10 mouse cellular contexts compared by ENCODE assay signal in genomic region chr13:22033741-22034442, GRCm38 (mm10). TPM values are rescaled to one million over a fixed set of nuclear protein-coding genes. Genes with fewer than 3 reads are reported as not detected.
DNase-seq lines count a peak whose midpoint lies in the region; ATAC-seq and TF ChIP-seq lines count a peak whose summit lies in the region.
"Had no signal": no experiment of that assay in that cellular context is flagged by ENCODE, and none has a peak within 500 bp of the region (broad histone marks: within the 10 kb centered on the region; RNA-seq: fewer than 3 reads in every experiment).

No protein-coding gene starts in this region.

- TF ChIP-seq CTCF in lung, embryonic 14.5 days (IDR thresholded peaks at IDR 0.05; ENCODE audit: low read depth), result no peak
- no peak for TF ChIP-seq CTCF in lung, postnatal 0 days (IDR thresholded peaks at IDR 0.05)

- DNase-seq in lung, embryonic 14.5 days, result peak; percentile 58
- DNase-seq in lung, postnatal 0 days (ENCODE audit: low spot score), result no peak
- DNase-seq in embryo, embryonic 10 days (ENCODE audit: low spot score), result peak; percentile 32
- DNase-seq in hindbrain, embryonic 14.5 days (ENCODE audit: low spot score), result no peak
- DNase-seq in midbrain, embryonic 14.5 days, result no peak
- DNase-seq in cerebellum, postnatal 10 days, result no peak
- no peak for DNase-seq in urinary bladder, postnatal 4 days (ENCODE audit: low spot score in 2 of 2)
- DNase-seq in urinary bladder, adult 2 months (ENCODE audit: low spot score), result no peak
- DNase-seq: adrenal gland, adult 2 months; thymus, postnatal 4 days had no signal

- peak overlapping the region; percentile 97 for H3K27ac ChIP-seq in lung, embryonic 14.5 days (ENCODE audit: low read depth)
- no peak overlapping the region for H3K27ac ChIP-seq in lung, postnatal 0 days (ENCODE audit: low read length)
- H3K27ac ChIP-seq in hindbrain, embryonic 14.5 days, result no peak overlapping the region
- no peak overlapping the region for H3K27ac ChIP-seq in midbrain, embryonic 14.5 days (replicated peaks; ENCODE audit: low read depth, low read length)

- no peaks in the 10 kb centered on the region for H3K27me3 ChIP-seq in lung, embryonic 14.5 days (ENCODE audit: insufficient read depth, low read length)
- H3K27me3 ChIP-seq in lung, postnatal 0 days (replicated peaks; ENCODE audit: insufficient read depth, low read length), result no peaks in the 10 kb centered on the region
- no peaks in the 10 kb centered on the region for H3K27me3 ChIP-seq in hindbrain, embryonic 14.5 days (ENCODE audit: control insufficient read depth, insufficient read depth, low read length)
- no peaks in the 10 kb centered on the region for H3K27me3 ChIP-seq in midbrain, embryonic 14.5 days (ENCODE audit: control insufficient read depth, insufficient read depth, low read length)

- peak overlapping the region; percentile 47 for H3K4me3 ChIP-seq in lung, embryonic 14.5 days (ENCODE audit: low read depth, low read length)
- H3K4me3 ChIP-seq in lung, postnatal 0 days (ENCODE audit: low read depth, low read length), result no peak overlapping the region
- 0 out of 2 replicates have a peak overlapping the region, but pooled peaks have one; percentile 30 for H3K4me3 ChIP-seq in hindbrain, embryonic 14.5 days (replicated peaks; ENCODE audit: low read length)
- H3K4me3 ChIP-seq in midbrain, embryonic 14.5 days (replicated peaks; ENCODE audit: low read depth, low read length), result no peak overlapping the region

- 37% methylated on average over 5 of the region's 5 CpGs for WGBS in lung, embryonic 14.5 days
- 41% methylated on average over 5 of the region's 5 CpGs for WGBS in lung, postnatal 0 days
- 59% methylated on average over 5 of the region's 5 CpGs for WGBS in hindbrain, embryonic 14.5 days
- 52% methylated on average over 5 of the region's 5 CpGs for WGBS in midbrain, embryonic 14.5 days

- H3K4me1 ChIP-seq in lung, embryonic 14.5 days (ENCODE audit: insufficient read depth), result 0 out of 2 replicates have a peak, but pooled peaks cover 2% of the 10 kb centered on the region
- H3K4me1 ChIP-seq in lung, postnatal 0 days (ENCODE audit: insufficient read depth, low read depth, low read length), result peaks cover 3% of the 10 kb centered on the region; the same call in 1 of the 2 replicates
- peaks cover 14% of the 10 kb centered on the region for H3K4me1 ChIP-seq in hindbrain, embryonic 14.5 days (replicated peaks; ENCODE audit: control insufficient read depth, insufficient read depth, low read length)
- peaks cover 12% of the 10 kb centered on the region for H3K4me1 ChIP-seq in midbrain, embryonic 14.5 days (ENCODE audit: control insufficient read depth, insufficient read depth, low read length)

- no peak for ATAC-seq in lung, embryonic 14.5 days (ENCODE audit: insufficient read depth)
- ATAC-seq in lung, postnatal 0 days, result no peak
- no peak for ATAC-seq in hindbrain, embryonic 14.5 days (ENCODE audit: low FRiP score)
- ATAC-seq in midbrain, embryonic 14.5 days (ENCODE audit: low FRiP score, low TSS enrichment), result no peak

- no peak for TF ChIP-seq EP300 in lung, postnatal 0 days (IDR thresholded peaks at IDR 0.05)

- peak overlapping the region; percentile 82 for H3K4me2 ChIP-seq in lung, embryonic 14.5 days
- H3K4me2 ChIP-seq in lung, postnatal 0 days (replicated peaks; ENCODE audit: low read depth, low read length), result no peak overlapping the region
- peak overlapping the region; percentile 76 for H3K4me2 ChIP-seq in hindbrain, embryonic 14.5 days (replicated peaks)
- peak overlapping the region; percentile 67 for H3K4me2 ChIP-seq in midbrain, embryonic 14.5 days (ENCODE audit: low read length)

- H3K36me3 ChIP-seq in lung, embryonic 14.5 days (ENCODE audit: insufficient read depth), result no peaks in the 10 kb centered on the region
- H3K36me3 ChIP-seq in lung, postnatal 0 days (ENCODE audit: insufficient read depth, low read length), result no peaks in the 10 kb centered on the region
- H3K36me3 ChIP-seq in hindbrain, embryonic 14.5 days (replicated peaks; ENCODE audit: control insufficient read depth, insufficient read depth), result no peaks in the 10 kb centered on the region
- H3K36me3 ChIP-seq in midbrain, embryonic 14.5 days (ENCODE audit: control insufficient read depth, insufficient read depth, low read length), result no peaks in the 10 kb centered on the region

- no peaks in the 10 kb centered on the region for H3K9me3 ChIP-seq in lung, embryonic 14.5 days (ENCODE audit: low read depth, low read length)
- H3K9me3 ChIP-seq in lung, postnatal 0 days (ENCODE audit: low read length), result no peaks in the 10 kb centered on the region
- H3K9me3 ChIP-seq in hindbrain, embryonic 14.5 days (ENCODE audit: control insufficient read depth, low read length), result no peaks in the 10 kb centered on the region
- H3K9me3 ChIP-seq in midbrain, embryonic 14.5 days (ENCODE audit: control insufficient read depth, low read length), result no peaks in the 10 kb centered on the region

- peak overlapping the region; percentile 79 for H3K9ac ChIP-seq in lung, embryonic 14.5 days
- no peak overlapping the region for H3K9ac ChIP-seq in lung, postnatal 0 days (replicated peaks; ENCODE audit: low read depth)
- peak overlapping the region; percentile 37; the same call in 1 of the 2 replicates for H3K9ac ChIP-seq in hindbrain, embryonic 14.5 days
- H3K9ac ChIP-seq in midbrain, embryonic 14.5 days (replicated peaks; ENCODE audit: low read length), result no peak overlapping the region

RNA-seq across cellular contexts. Expression of gene Hist1h2ah, which starts 1.5 kb away (rescaled TPM):
- 21.2 and 21.6 TPM in 2 replicates for polyA plus RNA-seq in lung, embryonic 14.5 days (2014; fragmentation: Nextera tagmentation; extraction: Ambion mirVana)
- 4.2 and 5.2 TPM in 2 replicates for polyA plus RNA-seq in lung, postnatal 0 days (2015; fragmentation: Nextera tagmentation; extraction: Ambion mirVana)
- polyA plus RNA-seq in hindbrain, embryonic 14.5 days (2014; fragmentation: Nextera tagmentation; extraction: Ambion mirVana), result 8.0 TPM in 1 of 2 replicates, not detected in the other
- not detected in 2 replicates for polyA plus RNA-seq in midbrain, embryonic 14.5 days (2014; fragmentation: Nextera tagmentation; extraction: Ambion mirVana)
- polyA plus RNA-seq in urinary bladder, adult 2 months (2012; rRNA removed), result 0.46 TPM in 1 of 2 replicates, not detected in the other

RNA-seq across cellular contexts. Expression of gene Hist1h2bk, which starts 1.8 kb away (rescaled TPM):
- 8.6 and 11.7 TPM in 2 replicates for polyA plus RNA-seq in lung, embryonic 14.5 days (2014; fragmentation: Nextera tagmentation; extraction: Ambion mirVana)
- 0.45 and 0.81 TPM in 2 replicates for polyA plus RNA-seq in lung, postnatal 0 days (2015; fragmentation: Nextera tagmentation; extraction: Ambion mirVana)
- 1.5 and 1.6 TPM in 2 replicates for polyA plus RNA-seq in hindbrain, embryonic 14.5 days (2014; fragmentation: Nextera tagmentation; extraction: Ambion mirVana)
- 0.86 and 1.1 TPM in 2 replicates for polyA plus RNA-seq in midbrain, embryonic 14.5 days (2014; fragmentation: Nextera tagmentation; extraction: Ambion mirVana)
- polyA plus RNA-seq in urinary bladder, adult 2 months (2012; rRNA removed), result 0.18 and 0.74 TPM in 2 replicates

RNA-seq across cellular contexts. Expression of gene Hist1h4i, which starts 7.3 kb away (rescaled TPM):
- polyA plus RNA-seq in lung, embryonic 14.5 days (2014; fragmentation: Nextera tagmentation; extraction: Ambion mirVana), result 26.4 and 26.7 TPM in 2 replicates
- 4.1 and 4.6 TPM in 2 replicates for polyA plus RNA-seq in lung, postnatal 0 days (2015; fragmentation: Nextera tagmentation; extraction: Ambion mirVana)
- 6.0 and 6.2 TPM in 2 replicates for polyA plus RNA-seq in hindbrain, embryonic 14.5 days (2014; fragmentation: Nextera tagmentation; extraction: Ambion mirVana)
- 6.6 and 6.8 TPM in 2 replicates for polyA plus RNA-seq in midbrain, embryonic 14.5 days (2014; fragmentation: Nextera tagmentation; extraction: Ambion mirVana)
- 3.2 and 4.3 TPM in 2 replicates for polyA plus RNA-seq in urinary bladder, adult 2 months (2012; rRNA removed)

RNA-seq across cellular contexts. Expression of gene Hist1h2ag, which starts 8.9 kb away (rescaled TPM):
- polyA plus RNA-seq in lung, embryonic 14.5 days (2014; fragmentation: Nextera tagmentation; extraction: Ambion mirVana), result 71.0 and 82.2 TPM in 2 replicates
- polyA plus RNA-seq in lung, postnatal 0 days (2015; fragmentation: Nextera tagmentation; extraction: Ambion mirVana), result 2.7 TPM in 1 of 2 replicates, not detected in the other
- polyA plus RNA-seq in hindbrain, embryonic 14.5 days (2014; fragmentation: Nextera tagmentation; extraction: Ambion mirVana), result 4.4 and 5.3 TPM in 2 replicates
- polyA plus RNA-seq in midbrain, embryonic 14.5 days (2014; fragmentation: Nextera tagmentation; extraction: Ambion mirVana), result 9.4 and 11.7 TPM in 2 replicates
- 0.50 and 0.56 TPM in 2 replicates for polyA plus RNA-seq in urinary bladder, adult 2 months (2012; rRNA removed)

RNA-seq across cellular contexts. Expression of gene Hist1h2bj, which starts 9.1 kb away (rescaled TPM):
- 15.8 and 16.9 TPM in 2 replicates for polyA plus RNA-seq in lung, embryonic 14.5 days (2014; fragmentation: Nextera tagmentation; extraction: Ambion mirVana)
- polyA plus RNA-seq in lung, postnatal 0 days (2015; fragmentation: Nextera tagmentation; extraction: Ambion mirVana), result 1.0 and 1.5 TPM in 2 replicates
- 1.8 and 2.5 TPM in 2 replicates for polyA plus RNA-seq in hindbrain, embryonic 14.5 days (2014; fragmentation: Nextera tagmentation; extraction: Ambion mirVana)
- polyA plus RNA-seq in midbrain, embryonic 14.5 days (2014; fragmentation: Nextera tagmentation; extraction: Ambion mirVana), result 4.1 and 7.9 TPM in 2 replicates
- polyA plus RNA-seq in urinary bladder, adult 2 months (2012; rRNA removed), result 0.65 and 1.6 TPM in 2 replicates

Comparison
In these comparisons a context has a peak if more than half of its experiments do, and no peak if none do; other contexts are left out.
1. DNase-seq: peak in lung, embryonic 14.5 days (single experiment) and embryo, embryonic 10 days (single experiment); none in lung, postnatal 0 days (single experiment), hindbrain, embryonic 14.5 days (single experiment), midbrain, embryonic 14.5 days (single experiment), cerebellum, postnatal 10 days (0 of 2), urinary bladder, postnatal 4 days (0 of 2) and urinary bladder, adult 2 months (single experiment).
2. H3K4me3 ChIP-seq: peak in lung, embryonic 14.5 days (single experiment) and hindbrain, embryonic 14.5 days (single experiment); none in lung, postnatal 0 days (single experiment) and midbrain, embryonic 14.5 days (single experiment).
3. H3K9ac ChIP-seq: peak in lung, embryonic 14.5 days (single experiment) and hindbrain, embryonic 14.5 days (single experiment); none in lung, postnatal 0 days (single experiment) and midbrain, embryonic 14.5 days (single experiment).